In genomic region chr11:72376562-72376961, GRCm38 (mm10) we compare ENCODE assay signal across 23 mouse cellular contexts. TPM values are rescaled to one million over a fixed set of nuclear protein-coding genes. Genes with fewer than 3 reads are reported as not detected.
"Had no signal": no experiment of that assay in that cellular context is flagged by ENCODE, and none has a peak within 500 bp of the region (broad histone marks: within the 10 kb centered on the region; RNA-seq: fewer than 3 reads in every experiment).

No protein-coding gene starts in this region.

- H3K9ac ChIP-seq: limb, embryonic 12.5 days; limb, embryonic 15.5 days; liver, embryonic 13.5 days had no signal

- H3K27ac ChIP-seq: limb, embryonic 12.5 days; limb, embryonic 15.5 days; liver, embryonic 13.5 days; stomach, postnatal 0 days had no signal

- H3K4me3 ChIP-seq: limb, embryonic 12.5 days; limb, embryonic 15.5 days; liver, embryonic 13.5 days had no signal

- H3K4me2 ChIP-seq: limb, embryonic 12.5 days; limb, embryonic 15.5 days; liver, embryonic 13.5 days; midbrain, embryonic 11.5 days had no signal

- DNase-seq: kidney, postnatal 14 days; kidney, postnatal 4 days; left cerebral cortex, postnatal 4 days; liver, embryonic 13.5 days; lung, adult 2 months; lung, postnatal 14 days; lung, postnatal 4 days; midbrain, embryonic 14.5 days; right cerebral cortex, postnatal 4 days; thymus, postnatal 36 days had no signal

- H3K4me1 ChIP-seq: limb, embryonic 15.5 days; liver, embryonic 13.5 days had no signal

- H3K36me3 ChIP-seq: limb, embryonic 12.5 days; limb, embryonic 15.5 days; liver, embryonic 13.5 days had no signal

- H3K27me3 ChIP-seq: limb, embryonic 12.5 days; limb, embryonic 15.5 days; liver, embryonic 13.5 days had no signal

- H3K9me3 ChIP-seq: limb, embryonic 12.5 days; limb, embryonic 15.5 days; liver, embryonic 13.5 days had no signal

RNA-seq across cellular contexts. Expression of gene Tekt1, which starts 14.3 kb away (rescaled TPM):
- total RNA-seq: megakaryocyte progenitor cell, adult 5-6 weeks; megakaryocyte-erythroid progenitor cell, adult 5-6 weeks had no signal
- polyA plus RNA-seq: liver, embryonic 13.5 days; liver, embryonic 16.5 days; stomach, postnatal 0 days had no signal

RNA-seq across cellular contexts. Expression of gene Smtnl2, which starts 35.0 kb away (rescaled TPM):
- total RNA-seq: megakaryocyte progenitor cell, adult 5-6 weeks had no signal

RNA-seq across cellular contexts. Expression of gene Ggt6, which starts 58.8 kb away (rescaled TPM):
- total RNA-seq: layer of hippocampus, postnatal 14 days; left cerebral cortex, postnatal 14 days; left cerebral cortex, postnatal 4 days; megakaryocyte progenitor cell, adult 5-6 weeks; megakaryocyte-erythroid progenitor cell, adult 5-6 weeks had no signal
- polyA plus RNA-seq: liver, embryonic 13.5 days; lung, embryonic 16.5 days; midbrain, embryonic 11.5 days; midbrain, embryonic 14.5 days; midbrain, postnatal 0 days; neural tube, embryonic 11.5 days; neural tube, embryonic 14.5 days had no signal
